Mouse (Mus musculus): ENCODE results near the gene Ubap1l.
"Not testable (repeated sequence)": the region's sequence is repeated elsewhere in the genome, so short reads cannot be mapped to it uniquely, and the experiment has no call there.

The Ubap1l gene

GRCm38 (mm10) chr9:65360641-65361448 is at the start of gene Ubap1l:
Gene Ubap1l (plus strand): TSS chr9:65361041.
- in situ Hi-C loops (cut with MboI, MseI), result no loop called here

- in situ Hi-C loops (cut with MboI, MseI), result no loop called here
Measured at GRCm38 (mm10) chr9:65312669-65313357, 48.0 kb upstream of the Ubap1l start.

- in situ Hi-C loops (cut with MboI, MseI), result no loop called here
Measured at GRCm38 (mm10) chr9:65313846-65314245, 47.0 kb upstream of the Ubap1l start.

GRCm38 (mm10) chr9:65322255-65322900 is 38.5 kb upstream of the Ubap1l start:
- in situ Hi-C loops (cut with MboI, MseI), result no loop called here

GRCm38 (mm10) chr9:65325971-65326370 is 34.9 kb upstream of the Ubap1l start:
- in situ Hi-C loops (cut with MboI, MseI), result no loop called here

DNA sequence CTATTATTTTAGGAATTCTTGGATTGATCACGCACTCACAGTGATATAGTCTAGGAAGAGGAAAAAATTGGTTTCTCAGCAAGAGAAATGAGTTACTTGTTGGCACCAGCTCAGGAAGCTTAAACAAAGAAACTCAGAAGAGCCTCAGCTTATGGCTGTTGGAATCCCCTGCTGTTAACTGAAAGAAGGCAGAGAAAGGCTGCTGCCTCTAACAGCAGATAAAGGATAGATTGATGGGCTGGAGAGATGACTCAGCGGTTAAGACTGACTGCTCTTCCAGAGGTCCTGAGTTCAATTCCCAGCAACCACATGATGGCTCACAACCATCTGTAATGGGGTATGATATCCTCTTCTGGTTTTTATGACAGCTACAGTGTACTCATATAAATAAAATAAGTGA is 33.5 kb upstream of the Ubap1l start:
- in situ Hi-C loops (cut with MboI, MseI), result no loop called here

GRCm38 (mm10) chr9:65333958-65334357 is 26.9 kb upstream of the Ubap1l start:
- in situ Hi-C loops (cut with MboI, MseI), result no loop called here

DNA sequence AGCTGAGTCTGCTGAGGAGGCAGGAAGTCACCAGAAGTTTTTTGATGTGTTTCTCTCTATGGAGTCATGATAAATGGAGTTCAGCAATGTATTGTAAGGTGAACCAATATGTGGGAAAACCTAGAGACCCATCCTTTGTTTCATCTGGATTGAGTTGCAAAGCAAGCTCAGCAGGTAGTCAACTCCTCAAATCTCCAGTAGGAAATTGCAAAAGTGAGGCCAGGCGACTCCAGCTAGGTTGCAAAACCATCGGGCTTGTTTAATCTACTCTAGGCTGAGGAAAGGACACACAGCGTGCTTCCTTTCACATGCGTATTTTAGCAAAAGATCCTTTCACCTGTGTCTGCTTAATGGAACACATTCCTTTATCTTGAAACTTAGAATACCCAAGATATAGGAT is 21.7 kb upstream of the Ubap1l start:
- in situ Hi-C loops (cut with MboI, MseI), result no loop called here

- in situ Hi-C loops (cut with MboI, MseI), result no loop called here
Measured at GRCm38 (mm10) chr9:65340414-65340813, 20.4 kb upstream of the Ubap1l start.

DNA sequence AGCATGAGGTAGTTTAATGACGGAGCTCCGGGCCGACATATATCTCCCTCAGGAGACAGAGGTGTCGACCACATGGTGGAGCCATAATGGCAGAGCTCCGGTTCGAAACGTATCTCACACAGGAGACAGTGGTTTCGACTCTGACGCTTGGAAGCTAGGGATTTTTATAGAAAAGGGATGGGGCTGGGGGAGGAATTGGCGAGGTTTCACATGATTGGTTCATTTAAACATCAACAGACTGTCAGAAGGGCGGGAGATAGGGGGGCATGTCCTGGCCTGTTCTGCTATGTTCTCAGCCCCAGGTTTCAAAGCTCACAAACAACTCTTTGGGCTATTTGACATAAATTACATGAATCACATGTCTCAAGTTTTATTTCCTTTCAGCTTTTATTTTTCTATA is 15.4 kb upstream of the Ubap1l start:
- in situ Hi-C loops (cut with MboI, MseI), result not testable (repeated sequence)

GRCm38 (mm10) chr9:65345854-65346475 is 14.9 kb upstream of the Ubap1l start, which contains the start of gene Pdcd7:
Gene Pdcd7 (plus strand): TSS chr9:65346104.
- in situ Hi-C loops (cut with MboI, MseI), result no loop called here

GRCm38 (mm10) chr9:65346476-65347111 is 14.2 kb upstream of the Ubap1l start:
- in situ Hi-C loops (cut with MboI, MseI), result no loop called here

- in situ Hi-C loops (cut with MboI, MseI), result no loop called here
Measured at GRCm38 (mm10) chr9:65347112-65347850, 13.6 kb upstream of the Ubap1l start.

DNA sequence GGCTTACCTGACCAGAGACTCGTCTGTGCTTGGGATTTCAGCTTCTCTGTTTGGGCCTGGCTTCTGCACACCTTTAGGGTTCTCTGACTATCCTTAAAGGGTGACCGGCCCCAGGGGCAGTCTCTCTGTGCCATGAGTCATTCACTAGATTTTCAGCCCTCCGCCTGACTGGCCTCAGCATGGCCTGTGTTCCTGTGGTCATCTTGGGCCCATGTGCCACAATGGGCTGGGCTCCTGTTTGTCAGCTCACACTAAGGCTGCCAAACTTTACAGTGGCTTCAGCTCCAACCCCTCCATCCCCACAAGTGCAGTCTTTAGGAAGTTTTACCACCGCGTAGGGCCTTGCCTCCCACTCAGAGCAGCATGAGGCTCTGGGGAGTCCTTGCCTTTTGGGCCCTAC is 7.6 kb upstream of the Ubap1l start:
- in situ Hi-C loops (cut with MboI, MseI), result no loop called here

DNA sequence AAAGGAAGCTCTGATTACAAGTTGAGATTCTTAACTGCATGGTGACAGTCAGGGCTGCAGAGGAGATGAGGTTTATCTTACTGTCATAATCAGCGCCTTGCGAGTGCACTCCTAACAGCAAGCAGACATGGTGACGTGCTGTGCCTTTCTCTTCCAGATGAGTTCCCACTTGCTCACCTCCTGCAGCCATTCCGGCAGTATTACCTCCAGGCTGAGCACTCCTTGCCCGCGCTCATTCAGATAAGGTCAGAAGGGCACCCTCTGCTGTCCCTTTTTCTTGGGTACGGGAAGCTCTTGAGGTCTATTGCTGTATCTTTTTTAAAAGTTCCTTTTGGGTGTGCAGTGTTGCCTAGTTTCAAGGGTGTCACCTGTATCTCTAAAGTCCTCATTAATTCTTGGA is 4.3 kb upstream of the Ubap1l start:
- in situ Hi-C loops (cut with MboI, MseI), result no loop called here

GRCm38 (mm10) chr9:65356971-65357370 is 3.9 kb upstream of the Ubap1l start:
- in situ Hi-C loops (cut with MboI, MseI), result no loop called here

DNA sequence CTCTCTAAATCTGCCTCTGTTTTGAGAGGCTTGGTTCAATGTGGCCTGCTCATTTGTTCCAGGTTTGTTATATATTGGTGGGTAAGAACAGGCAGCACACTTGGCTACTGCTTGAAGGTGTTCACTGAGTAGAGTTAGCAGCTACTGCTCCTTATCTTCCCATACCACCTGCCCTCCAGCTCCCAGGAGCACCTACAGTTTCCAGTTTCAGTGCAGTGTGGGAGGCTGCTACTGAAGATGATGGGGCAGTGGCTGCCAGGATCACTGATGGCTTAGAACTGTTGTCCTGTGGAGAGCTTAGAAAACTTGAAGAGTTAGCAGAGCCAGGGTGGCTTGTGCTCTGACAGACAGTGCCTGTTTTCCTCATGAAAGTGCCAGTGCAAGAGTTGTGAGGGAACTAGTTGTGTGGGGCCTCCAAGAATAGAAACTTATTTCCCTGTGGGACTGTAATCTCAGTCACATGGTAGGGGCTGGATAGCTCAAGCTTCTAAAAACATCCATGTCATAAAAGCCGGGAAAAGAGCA is 1.8 kb upstream of the Ubap1l start:
- in situ Hi-C loops (cut with MboI, MseI), result no loop called here

- in situ Hi-C loops (cut with MboI, MseI), result no loop called here
Measured at GRCm38 (mm10) chr9:65363684-65364083, 2.8 kb downstream of the Ubap1l start.

GRCm38 (mm10) chr9:65365721-65366120 is 4.9 kb downstream of the Ubap1l start:
- in situ Hi-C loops (cut with MboI, MseI), result no loop called here

- in situ Hi-C loops (cut with MboI, MseI), result no loop called here
Measured at GRCm38 (mm10) chr9:65371756-65372155, 10.9 kb downstream of the Ubap1l start.

- in situ Hi-C loops (cut with MboI, MseI), result no loop called here
Measured at GRCm38 (mm10) chr9:65372449-65372848, 11.6 kb downstream of the Ubap1l start.
